Mouse (Mus musculus): ENCODE data around the gene Gas7. TPM values are rescaled to one million over a fixed set of nuclear protein-coding genes. Genes with fewer than 3 reads are reported as not detected.

The Gas7 gene
- total RNA-seq, 1 experiment = 2.4 TPM

- Histone ChIP-seq H3K4me1 (ENCODE audit: control insufficient read depth in 2 of 2, insufficient read depth in 2 of 2, low read length in 2 of 2, poor library complexity in 1 of 2) (peaks cover 2 to 17% of the 10 kb centered on the region in 2 experiments; a peak in 3 of 4 replicates), H3K9ac (ENCODE audit: insufficient read depth, low read depth, low read length, poor library complexity, severe bottlenecking) (no peak overlapping the region), H3K27ac (ENCODE audit: insufficient read depth, low read depth, low read length, poor library complexity, severe bottlenecking) (no peak overlapping the region), H3K4me3 (ENCODE audit: insufficient read depth in 1 of 2, low read depth in 1 of 2, low read length in 2 of 2, poor library complexity in 1 of 2, severe bottlenecking in 1 of 2) (no peak overlapping the region), H3K36me3 (ENCODE audit: control insufficient read depth, insufficient read depth, low read length, poor library complexity, severe bottlenecking) (no peaks in the 10 kb centered on the region), H3K9me3 (ENCODE audit: control insufficient read depth, insufficient read depth, low read depth, low read length) (no peaks in the 10 kb centered on the region)
- peak; percentile 15 for DNase-seq (ENCODE audit: low read depth, low spot score)
- TF ChIP-seq ZC3H11A (IDR thresholded peaks at IDR 0.05; ENCODE audit: borderline replicate concordance, low read depth, low read length) = no peak
- TF ChIP-seq MAFK (IDR thresholded peaks at IDR 0.05; ENCODE audit: insufficient read depth, low read depth, low read length) = no peak
- TF ChIP-seq ZNF384 (IDR thresholded peaks at IDR 0.05; ENCODE audit: low read depth, low read length) = no peak
- TF ChIP-seq CHD2 (IDR thresholded peaks at IDR 0.05; ENCODE audit: low read depth, low read length) = no peak
- TF ChIP-seq HCFC1 (IDR thresholded peaks at IDR 0.05; ENCODE audit: borderline replicate concordance, insufficient read depth, low read length) = no peak
- in situ Hi-C loops (cut with MboI; ENCODE audit: low sequenced_read_pairs in 2 of 2, unreplicated experiment in 2 of 2) = no loop called here
Measured at GRCm38 (mm10) chr11:67656366-67656765, 201.1 kb downstream of the Gas7 start.

- Histone ChIP-seq H3K9me3 (ENCODE audit: control insufficient read depth, insufficient read depth, low read depth, low read length) (no peaks in the 10 kb centered on the region), H3K27ac (ENCODE audit: insufficient read depth, low read depth, low read length, poor library complexity, severe bottlenecking) (no peak overlapping the region), H3K9ac (ENCODE audit: insufficient read depth, low read depth, low read length, poor library complexity, severe bottlenecking) (no peak overlapping the region), H3K4me1 (ENCODE audit: control insufficient read depth in 2 of 2, insufficient read depth in 2 of 2, low read length in 2 of 2, poor library complexity in 1 of 2) (peaks cover 2 to 17% of the 10 kb centered on the region in 2 experiments; a peak in 3 of 4 replicates), H3K36me3 (ENCODE audit: control insufficient read depth, insufficient read depth, low read length, poor library complexity, severe bottlenecking) (no peaks in the 10 kb centered on the region), H3K4me3 (ENCODE audit: insufficient read depth in 1 of 2, low read depth in 1 of 2, low read length in 2 of 2, poor library complexity in 1 of 2, severe bottlenecking in 1 of 2) (no peak overlapping the region)
- TF ChIP-seq ZNF384 (IDR thresholded peaks at IDR 0.05; ENCODE audit: low read depth, low read length) = no peak
- TF ChIP-seq CHD2 (IDR thresholded peaks at IDR 0.05; ENCODE audit: low read depth, low read length) = no peak
- TF ChIP-seq MAFK (IDR thresholded peaks at IDR 0.05; ENCODE audit: insufficient read depth, low read depth, low read length) = no peak
- no peak for TF ChIP-seq HCFC1 (IDR thresholded peaks at IDR 0.05; ENCODE audit: borderline replicate concordance, insufficient read depth, low read length)
- in situ Hi-C loops (cut with MboI; ENCODE audit: low sequenced_read_pairs in 2 of 2, unreplicated experiment in 2 of 2) = no loop called here
- no peak for DNase-seq (ENCODE audit: low read depth, low spot score)
Measured at GRCm38 (mm10) chr11:67656811-67657210, 201.6 kb downstream of the Gas7 start.

- no peaks in the 10 kb centered on the region for H3K36me3 ChIP-seq (ENCODE audit: control insufficient read depth, insufficient read depth, low read length, poor library complexity, severe bottlenecking)
- H3K4me3 ChIP-seq (ENCODE audit: insufficient read depth in 1 of 2, low read depth in 1 of 2, low read length in 2 of 2, poor library complexity in 1 of 2, severe bottlenecking in 1 of 2) = no peak overlapping the region
- TF ChIP-seq HCFC1 (IDR thresholded peaks at IDR 0.05; ENCODE audit: borderline replicate concordance, insufficient read depth, low read length) (no peak), ZNF384 (IDR thresholded peaks at IDR 0.05; ENCODE audit: low read depth, low read length) (no peak), CHD2 (IDR thresholded peaks at IDR 0.05; ENCODE audit: low read depth, low read length) (no peak), MAFK (IDR thresholded peaks at IDR 0.05; ENCODE audit: insufficient read depth, low read depth, low read length) (no peak), ZC3H11A (IDR thresholded peaks at IDR 0.05; ENCODE audit: borderline replicate concordance, low read depth, low read length) (no peak; the same call in 1 of the 2 replicates)
- in situ Hi-C loops (cut with MboI; ENCODE audit: low sequenced_read_pairs in 2 of 2, unreplicated experiment in 2 of 2) = no loop called here
- no peak overlapping the region for H3K9ac ChIP-seq (ENCODE audit: insufficient read depth, low read depth, low read length, poor library complexity, severe bottlenecking)
- peaks cover 0 to 10% of the 10 kb centered on the region in 2 experiments; a peak in 2 of 4 replicates for H3K4me1 ChIP-seq (ENCODE audit: control insufficient read depth in 2 of 2, insufficient read depth in 2 of 2, low read length in 2 of 2, poor library complexity in 1 of 2)
- peak; percentile 51 for DNase-seq (ENCODE audit: low read depth, low spot score)
- H3K9me3 ChIP-seq (ENCODE audit: control insufficient read depth, insufficient read depth, low read depth, low read length) = no peaks in the 10 kb centered on the region
- no peak overlapping the region for H3K27ac ChIP-seq (ENCODE audit: insufficient read depth, low read depth, low read length, poor library complexity, severe bottlenecking)
Measured at GRCm38 (mm10) chr11:67657685-67658382, 202.6 kb downstream of the Gas7 start.

GRCm38 (mm10) chr11:67661465-67661864 lies 206.2 kb downstream of the Gas7 start:
- Histone ChIP-seq H3K9ac (ENCODE audit: insufficient read depth, low read depth, low read length, poor library complexity, severe bottlenecking) (no peak overlapping the region), H3K4me3 (ENCODE audit: insufficient read depth in 1 of 2, low read depth in 1 of 2, low read length in 2 of 2, poor library complexity in 1 of 2, severe bottlenecking in 1 of 2) (no peak overlapping the region), H3K4me1 (ENCODE audit: control insufficient read depth in 2 of 2, insufficient read depth in 2 of 2, low read length in 2 of 2, poor library complexity in 1 of 2) (peaks cover 0 to 5% of the 10 kb centered on the region in 2 experiments; a peak in 1 of 4 replicates), H3K36me3 (ENCODE audit: control insufficient read depth, insufficient read depth, low read length, poor library complexity, severe bottlenecking) (no peaks in the 10 kb centered on the region), H3K9me3 (ENCODE audit: control insufficient read depth, insufficient read depth, low read depth, low read length) (no peaks in the 10 kb centered on the region), H3K27ac (ENCODE audit: insufficient read depth, low read depth, low read length, poor library complexity, severe bottlenecking) (no peak overlapping the region)
- in situ Hi-C loops (cut with MboI; ENCODE audit: low sequenced_read_pairs in 2 of 2, unreplicated experiment in 2 of 2) = no loop called here
- TF ChIP-seq HCFC1 (IDR thresholded peaks at IDR 0.05; ENCODE audit: borderline replicate concordance, insufficient read depth, low read length) (no peak), ZC3H11A (IDR thresholded peaks at IDR 0.05; ENCODE audit: borderline replicate concordance, low read depth, low read length) (no peak), ZNF384 (IDR thresholded peaks at IDR 0.05; ENCODE audit: low read depth, low read length) (no peak)
- no peak for DNase-seq (ENCODE audit: low read depth, low spot score)

Data from ES-E14 (cell line).